Mouse (Mus musculus) cerebellum, adult 2 months (tissue): Measurements from ENCODE around the gene Sertad4. TPM values are rescaled to one million over a fixed set of nuclear protein-coding genes. Genes with fewer than 3 reads are reported as not detected.

ENCODE experiments used
- DNase-seq, 2 experiments: peaks; one replicate each; pipeline ENCODE4 v3.0.0; 2021
- H3K27ac ChIP-seq: fragments of 200-500 bp; 2 replicates; pipeline ENCODE4 v1.5.1; 2012; ENCODE audit warnings: low read length, control low read depth, inconsistent platforms; ENCODE audit not compliant: insufficient read depth
- H3K27me3 ChIP-seq: fragments of 200-500 bp; 2 replicates; pipeline ENCODE4 v1.6.1; 2012; ENCODE audit warnings: inconsistent platforms, mild to moderate bottlenecking, low read length, moderate library complexity; ENCODE audit not compliant: control insufficient read depth, insufficient read depth
- H3K4me1 ChIP-seq: fragments of 200-500 bp; 2 replicates; pipeline ENCODE4 v1.6.1; 2011; ENCODE audit warnings: low read length; ENCODE audit not compliant: control insufficient read depth, insufficient read depth
- H3K4me3 ChIP-seq: fragments of 200-500 bp; replicated peaks from 2 replicates; pipeline ENCODE3; 2011; ENCODE audit warnings: mild to moderate bottlenecking, low read depth, low read length, control low read depth; ENCODE audit not compliant: insufficient read depth
- CTCF ChIP-seq: fragments of 200-500 bp; IDR thresholded peaks from 2 replicates; pipeline ENCODE4 v1.5.1; 2011; ENCODE audit warnings: low read depth, mild to moderate bottlenecking, control low read depth, low read length, moderate library complexity, borderline replicate concordance; ENCODE audit not compliant: insufficient read depth
- POLR2A ChIP-seq: fragments of 200-500 bp; IDR thresholded peaks from 2 replicates; pipeline ENCODE4 v1.6.1; 2011; ENCODE audit warnings: low read length, control low read depth, borderline replicate concordance; ENCODE audit not compliant: insufficient read depth
- WGBS: fragments of 180-500 bp; shearing (Covaris S2); methylation state at CpG from one replicate; pipeline ENCODE4 v1.1.7; 2018; 5-methylcytosine and 5-hydroxymethylcytosine counted together
- polyA plus RNA-seq: library from polyadenylated mRNA; depleted of rRNA; stranded (reverse); fragments of >200 nt; gene quantifications from 2 replicates; pipeline ENCODE4 v1.2.3, GENCODE M21; 2012; rRNA removed

Sertad4 gene
- 11.1 and 11.3 TPM in 2 replicates for polyA plus RNA-seq

DNA sequence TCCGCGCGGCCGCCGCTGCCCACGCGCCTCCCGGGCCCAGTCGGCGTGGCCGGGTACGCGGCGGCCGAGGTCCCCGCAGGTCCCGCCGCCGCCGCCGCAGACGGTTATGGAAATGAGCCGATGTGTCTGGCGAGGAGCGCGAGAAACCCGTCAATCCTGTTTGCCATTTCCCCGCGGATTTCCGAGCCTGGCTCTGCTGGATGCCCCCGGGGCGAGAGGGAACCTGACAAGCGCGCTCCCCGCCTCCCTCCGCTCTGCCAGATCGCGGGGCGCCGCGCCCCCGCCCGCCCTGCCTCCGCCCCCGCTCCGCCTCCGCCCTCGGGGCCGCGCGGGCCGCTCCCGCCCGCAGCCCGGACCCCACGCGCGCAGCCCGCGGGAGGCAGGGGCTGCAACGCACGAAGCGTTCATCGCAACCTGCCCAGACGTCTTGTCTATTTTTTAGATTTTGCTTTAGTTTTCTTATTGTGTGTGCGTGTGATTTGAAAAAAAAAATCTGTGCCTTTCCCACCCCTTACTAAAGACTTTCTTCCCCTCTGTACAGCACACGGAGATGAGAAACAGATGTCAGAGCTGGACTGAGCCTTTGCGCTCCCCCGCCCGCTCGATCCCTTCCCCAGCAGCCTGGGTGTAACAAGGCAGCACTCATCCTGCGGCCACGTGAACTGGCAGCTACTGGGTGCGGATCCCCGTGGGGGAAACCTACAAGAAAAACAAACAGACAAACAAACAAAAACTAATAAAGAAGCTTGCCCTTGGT, at the start of gene Sertad4:
Gene Sertad4 (minus strand): TSS at position 283 of the 757 bp plus-strand sequence.
- TF ChIP-seq POLR2A (0 out of 2 replicates have a peak, but pooled peaks have one; percentile 36), CTCF (no peak)
- Histone ChIP-seq H3K27ac (no peak within 1 kb of the TSS; the same call in 1 of the 2 replicates), H3K27me3 (no peaks in the 10 kb centered on the region), H3K4me3 (peak within 1 kb of the TSS; percentile 59), H3K4me1 (no peaks in the 10 kb centered on the region)
- DNase-seq, result peak; percentile 64 to 72
- under 1% methylated on average over 75 of the region's 75 CpGs for WGBS

DNA sequence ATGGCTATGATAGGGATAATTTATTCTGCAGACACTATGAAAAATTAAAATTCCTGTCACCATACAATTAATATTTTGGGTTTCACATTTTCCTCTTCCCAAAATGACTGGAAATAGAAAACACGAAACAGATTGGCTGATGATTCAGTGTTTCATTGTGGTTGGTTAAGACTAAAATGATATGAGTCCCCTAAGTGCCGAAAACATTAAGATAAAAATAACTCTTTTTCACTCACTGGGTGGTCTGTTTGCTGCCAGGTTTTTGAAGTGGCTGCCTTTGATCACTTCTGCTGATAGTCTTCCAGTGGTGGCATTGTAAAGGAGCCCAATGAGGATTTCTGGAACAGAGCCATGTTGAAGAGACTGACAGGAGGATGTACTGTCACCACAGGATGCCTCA, 46.0 kb upstream of the Sertad4 start:
- 46% methylated on average over 2 of the region's 2 CpGs for WGBS
- no peaks in the 10 kb centered on the region for H3K27me3 ChIP-seq
- peaks cover 9% of the 10 kb centered on the region for H3K4me1 ChIP-seq
- H3K27ac ChIP-seq, result no peak overlapping the region
- TF ChIP-seq POLR2A, result no peak
- no peak for TF ChIP-seq CTCF
- H3K4me3 ChIP-seq, result no peak overlapping the region
- DNase-seq, result peak in 1 of 2 experiments; percentile 5

DNA sequence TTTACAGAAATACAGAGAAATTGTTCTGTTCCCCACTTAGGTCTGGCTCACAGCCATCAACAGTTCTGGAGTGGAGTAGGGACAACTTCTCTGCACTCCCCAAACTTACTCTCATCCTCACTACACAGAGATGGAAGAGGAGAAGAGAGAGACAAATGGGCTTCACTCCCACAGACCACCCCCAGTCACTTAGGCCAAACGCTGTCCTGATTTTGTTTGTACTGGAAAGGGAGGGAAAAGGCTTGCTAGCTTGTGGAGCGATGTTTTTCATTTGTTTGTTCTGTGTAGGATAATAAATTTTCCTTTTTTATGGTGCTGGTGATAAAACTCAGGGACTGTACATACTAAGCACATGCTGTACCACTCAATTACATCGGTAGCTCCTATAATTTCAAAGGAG, 45.4 kb upstream of the Sertad4 start:
- WGBS, result 88% methylated on average over 3 of the region's 3 CpGs
- no peak overlapping the region for H3K4me3 ChIP-seq
- DNase-seq, result no peak
- no peak overlapping the region for H3K27ac ChIP-seq
- no peak for TF ChIP-seq POLR2A
- TF ChIP-seq CTCF, result no peak
- H3K27me3 ChIP-seq, result no peaks in the 10 kb centered on the region
- H3K4me1 ChIP-seq, result peaks cover 9% of the 10 kb centered on the region

DNA sequence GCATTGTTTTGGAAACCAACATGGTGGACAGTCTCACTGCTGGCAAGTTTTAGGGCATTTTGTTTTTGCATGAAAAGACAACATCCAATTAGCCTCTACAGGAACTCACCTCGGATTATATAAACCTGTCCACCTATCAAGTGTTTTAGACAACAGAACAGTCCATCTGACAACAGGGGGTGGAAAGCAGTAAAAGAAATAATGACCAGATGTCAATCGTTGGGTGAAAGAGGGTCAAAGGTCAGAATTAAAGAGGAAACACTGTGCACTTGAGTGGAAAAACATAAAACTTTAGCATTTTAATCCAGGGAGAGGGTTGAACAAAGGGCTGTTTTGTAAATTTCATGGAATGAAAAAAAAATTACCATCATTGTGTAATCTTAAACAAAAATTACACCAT, 43.2 kb upstream of the Sertad4 start:
- Histone ChIP-seq H3K4me1 (peaks cover 9% of the 10 kb centered on the region), H3K27me3 (no peaks in the 10 kb centered on the region), H3K4me3 (no peak overlapping the region), H3K27ac (no peak overlapping the region)
- 20% methylated on average over 2 of the region's 2 CpGs for WGBS
- no peak for DNase-seq
- TF ChIP-seq CTCF (no peak), POLR2A (no peak)

DNA sequence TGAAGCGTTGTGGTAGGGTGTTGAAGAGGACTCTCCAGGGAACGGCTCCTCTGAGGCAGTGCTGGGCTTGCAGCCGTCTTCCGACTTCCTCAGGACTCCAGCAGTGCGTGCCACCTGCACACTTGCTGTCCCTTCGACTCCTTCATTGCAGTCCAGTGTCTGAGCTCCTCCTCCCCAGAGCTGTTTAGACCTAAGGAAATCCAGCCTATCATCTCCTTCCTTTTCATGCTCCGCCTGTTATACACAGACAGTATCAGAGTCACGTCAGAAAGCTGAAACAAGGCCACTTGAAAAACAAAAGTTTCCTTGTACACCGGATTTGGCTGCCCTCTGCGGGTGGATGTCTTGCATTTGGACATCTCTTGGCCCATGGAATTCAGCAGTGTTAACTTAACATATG, 41.7 kb upstream of the Sertad4 start:
- Histone ChIP-seq H3K27ac (no peak overlapping the region), H3K27me3 (no peaks in the 10 kb centered on the region), H3K4me3 (no peak overlapping the region), H3K4me1 (peaks cover 9% of the 10 kb centered on the region)
- peak; percentile 41 to 46 for DNase-seq
- no peak for TF ChIP-seq CTCF
- no peak for TF ChIP-seq POLR2A
- WGBS, result 28% methylated on average over 10 of the region's 10 CpGs

DNA sequence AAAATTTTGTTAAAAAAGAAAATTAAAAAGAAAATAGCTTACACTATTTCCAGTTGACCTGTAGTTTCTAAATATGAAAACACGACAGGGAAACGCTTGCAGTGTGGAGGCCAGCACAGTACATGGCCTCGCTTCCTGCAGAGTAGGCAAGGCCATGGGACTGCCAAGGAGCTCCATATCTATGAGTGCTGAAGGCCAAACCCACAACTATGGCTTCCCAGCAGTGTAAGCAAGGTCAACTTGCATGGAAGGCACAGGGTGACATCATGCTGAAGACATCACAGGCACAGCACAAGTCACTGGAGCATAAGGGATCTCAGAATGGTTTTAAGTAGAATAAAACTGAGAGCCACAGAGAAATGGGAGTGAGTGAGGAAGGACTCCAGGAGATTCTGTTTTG, 40.5 kb upstream of the Sertad4 start:
- 82% methylated on average over 3 of the region's 3 CpGs for WGBS

DNA sequence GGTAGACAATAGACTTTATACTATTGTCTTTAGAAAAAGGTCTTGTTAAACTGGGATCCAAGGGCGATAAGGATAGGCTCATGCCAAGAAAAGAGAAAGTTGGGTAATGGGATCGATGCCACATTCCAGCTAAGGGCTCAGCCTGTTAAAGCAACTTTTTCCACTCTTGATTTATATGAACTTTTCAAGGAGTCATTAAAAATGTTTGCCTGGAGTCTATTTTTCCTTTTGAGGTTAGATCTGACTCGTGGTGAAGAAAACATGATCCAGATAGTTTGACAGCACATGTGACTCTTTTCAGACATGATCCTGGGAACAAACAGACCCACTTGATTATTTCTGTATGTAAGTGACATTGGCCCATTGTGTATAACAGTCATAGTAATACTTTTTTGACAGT, 35.2 kb upstream of the Sertad4 start:
- no peak overlapping the region for H3K4me3 ChIP-seq
- H3K27me3 ChIP-seq, result no peaks in the 10 kb centered on the region
- WGBS, result 83% methylated on average over 3 of the region's 3 CpGs
- H3K4me1 ChIP-seq, result no peaks in the 10 kb centered on the region
- no peak for TF ChIP-seq CTCF
- no peak for TF ChIP-seq POLR2A
- no peak for DNase-seq
- H3K27ac ChIP-seq, result no peak overlapping the region

More for the DNA sequence above, 40.5 kb upstream of the Sertad4 start:
- Histone ChIP-seq H3K4me3 (no peak overlapping the region), H3K27ac (no peak overlapping the region), H3K27me3 (no peaks in the 10 kb centered on the region), H3K4me1 (peaks cover 9% of the 10 kb centered on the region)
- TF ChIP-seq CTCF (no peak), POLR2A (no peak)
- no peak for DNase-seq

DNA sequence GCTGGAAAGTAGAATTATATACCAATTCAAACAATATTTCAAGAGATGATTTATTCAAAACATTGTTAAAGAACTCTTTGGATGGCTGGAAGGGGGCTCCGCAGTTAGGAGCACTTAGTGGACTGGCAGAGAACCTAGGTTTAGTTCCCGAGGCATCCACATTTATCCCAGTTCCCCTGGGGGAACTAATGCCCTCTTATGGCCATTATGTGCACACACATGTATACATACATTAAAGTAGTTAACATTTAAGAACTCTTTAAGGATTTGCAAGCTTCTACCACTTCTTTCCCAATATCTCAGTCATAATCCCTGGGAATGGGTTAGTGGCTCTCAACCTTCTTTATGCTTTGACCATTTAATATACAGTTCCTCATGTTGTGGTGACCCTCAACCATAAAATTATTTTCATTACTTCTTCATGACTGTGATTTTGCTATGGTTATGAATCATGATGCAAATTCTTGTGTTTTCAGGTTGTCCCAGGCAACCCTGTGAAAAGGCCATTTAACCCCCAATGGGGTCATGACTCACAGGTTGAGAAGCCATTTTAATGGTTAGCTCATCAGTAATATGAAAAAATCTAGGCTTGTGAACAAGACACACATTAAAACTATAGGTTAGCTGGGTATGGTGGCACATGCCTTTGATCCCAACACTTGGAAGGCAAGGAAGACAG, 27.2 kb upstream of the Sertad4 start:
- no peak for DNase-seq

More for the DNA sequence above, 27.2 kb upstream of the Sertad4 start:
- TF ChIP-seq POLR2A, result no peak
- no peak for TF ChIP-seq CTCF
- Histone ChIP-seq H3K27me3 (no peaks in the 10 kb centered on the region; the same call in 1 of the 2 replicates), H3K27ac (no peak overlapping the region), H3K4me1 (no peaks in the 10 kb centered on the region), H3K4me3 (no peak overlapping the region)
- WGBS, result 68% methylated on average over 2 of the region's 2 CpGs
